Mouse (Mus musculus): ENCODE data around the gene Chka. TPM values are rescaled to one million over a fixed set of nuclear protein-coding genes. Genes with fewer than 3 reads are reported as not detected.

Gene Chka
- polyA plus RNA-seq (2015; fragmentation: Nextera tagmentation; extraction: Ambion mirVana): 64.6 and 66.6 TPM in 2 replicates

- no peaks in the 10 kb centered on the region for H3K9me3 ChIP-seq
- no peaks in the 10 kb centered on the region for H3K27me3 ChIP-seq
- no peaks in the 10 kb centered on the region for H3K36me3 ChIP-seq
- ATAC-seq (ENCODE audit: low FRiP score, low read depth): peak; percentile 99
- peak within 1 kb of the TSS; percentile 75 for H3K4me3 ChIP-seq
- H3K27ac ChIP-seq (replicated peaks): peak within 1 kb of the TSS; percentile 98
- H3K4me1 ChIP-seq (replicated peaks): peaks cover 42% of the 10 kb centered on the region
- under 1% methylated on average over 49 of the region's 54 CpGs for WGBS
- peak within 1 kb of the TSS; percentile 64 for H3K4me2 ChIP-seq
- peak within 1 kb of the TSS; percentile 82 for H3K9ac ChIP-seq
Measured at GRCm38 (mm10) chr19:3851502-3851962, at the start of gene Chka. Chka (plus strand) TSS chr19:3851773.

- Histone ChIP-seq H3K4me3 (no peak overlapping the region), H3K9ac (no peak overlapping the region), H3K27me3 (no peaks in the 10 kb centered on the region), H3K4me1 (replicated peaks) (no peaks in the 10 kb centered on the region), H3K9me3 (no peaks in the 10 kb centered on the region), H3K27ac (replicated peaks) (no peak overlapping the region), H3K36me3 (peaks cover 90% of the 10 kb centered on the region), H3K4me2 (no peak overlapping the region)
- WGBS: 94% methylated on average over 7 of the region's 7 CpGs
- no peak for ATAC-seq (ENCODE audit: low FRiP score, low read depth)
Measured at GRCm38 (mm10) chr19:3805526-3805925, 46.0 kb upstream of the Chka start.

DNA sequence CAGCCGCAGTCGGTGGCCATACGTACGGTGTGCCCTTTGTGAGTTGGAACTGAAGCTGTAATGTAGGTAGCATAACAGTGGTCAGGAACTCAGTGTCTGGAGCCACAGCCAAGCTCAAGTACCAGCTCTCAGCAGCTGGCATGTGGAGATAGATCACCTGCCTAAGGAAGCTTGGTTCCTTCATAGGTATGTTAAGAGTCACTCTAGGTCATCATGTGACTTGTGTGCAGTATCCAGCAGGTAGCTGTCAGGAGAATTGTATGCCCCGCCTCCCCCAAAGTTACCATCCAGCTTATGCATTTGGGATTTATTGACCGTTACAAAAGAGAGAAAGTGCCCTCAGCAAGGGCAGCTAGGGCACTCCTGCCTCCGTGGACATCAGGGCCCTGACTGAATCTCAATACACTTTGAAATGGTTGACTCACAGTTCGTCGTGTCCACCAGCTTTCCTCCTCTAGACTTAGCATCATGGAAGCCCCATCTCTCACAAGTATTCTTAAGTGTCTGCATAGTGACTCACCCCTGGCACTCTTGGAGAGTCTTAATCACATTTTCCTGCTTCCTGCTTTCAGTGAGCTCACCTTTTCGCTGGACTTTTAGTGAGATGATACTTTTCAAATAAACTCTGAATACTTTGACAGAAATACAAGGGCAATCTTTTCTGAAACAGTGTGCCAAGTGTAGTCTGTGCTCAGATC, 40.9 kb upstream of the Chka start:
- no peaks in the 10 kb centered on the region for H3K9me3 ChIP-seq
- ATAC-seq (ENCODE audit: low FRiP score, low read depth): no peak
- no peak overlapping the region for H3K27ac ChIP-seq (replicated peaks)
- no peak overlapping the region for H3K4me2 ChIP-seq
- H3K9ac ChIP-seq: no peak overlapping the region
- peaks cover 74% of the 10 kb centered on the region for H3K36me3 ChIP-seq
- no peaks in the 10 kb centered on the region for H3K4me1 ChIP-seq (replicated peaks)
- no peak overlapping the region for H3K4me3 ChIP-seq
- H3K27me3 ChIP-seq: no peaks in the 10 kb centered on the region
- 96% methylated on average over 10 of the region's 10 CpGs for WGBS

DNA sequence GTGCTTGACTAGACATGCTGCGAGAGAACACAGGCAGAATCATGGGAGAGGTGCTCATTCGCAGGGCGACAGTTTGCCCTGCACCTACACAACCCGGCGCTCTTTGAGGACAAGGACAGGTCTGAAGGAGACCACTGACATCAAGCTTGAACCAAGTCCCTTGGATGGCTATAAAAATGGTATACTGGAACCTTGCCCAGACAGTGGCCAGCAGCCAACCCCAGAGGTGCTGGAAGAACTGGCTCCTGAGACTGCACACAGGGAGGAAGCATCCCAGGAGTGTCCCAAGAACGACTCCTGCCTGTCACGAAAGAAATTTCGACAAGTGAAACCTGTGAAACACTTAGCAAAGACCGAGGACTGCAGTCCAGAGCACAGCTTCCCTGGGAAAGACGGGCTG, 37.1 kb upstream of the Chka start:
- H3K9me3 ChIP-seq: no peaks in the 10 kb centered on the region

GRCm38 (mm10) chr19:3815824-3816223, 35.7 kb upstream of the Chka start:
- Histone ChIP-seq H3K9me3 (no peaks in the 10 kb centered on the region), H3K27ac (replicated peaks) (no peak overlapping the region), H3K9ac (no peak overlapping the region), H3K27me3 (no peaks in the 10 kb centered on the region), H3K4me2 (no peak overlapping the region), H3K4me3 (no peak overlapping the region), H3K36me3 (peaks cover 40% of the 10 kb centered on the region), H3K4me1 (replicated peaks) (no peaks in the 10 kb centered on the region)
- ATAC-seq (ENCODE audit: low FRiP score, low read depth): no peak
- WGBS: 88% methylated on average over 12 of the region's 12 CpGs

More for the DNA sequence above, 37.1 kb upstream of the Chka start:
- no peak overlapping the region for H3K27ac ChIP-seq (replicated peaks)
- 88% methylated on average over 10 of the region's 10 CpGs for WGBS
- no peak overlapping the region for H3K4me2 ChIP-seq
- H3K4me1 ChIP-seq (replicated peaks): no peaks in the 10 kb centered on the region
- no peak for ATAC-seq (ENCODE audit: low FRiP score, low read depth)
- H3K9ac ChIP-seq: no peak overlapping the region
- H3K27me3 ChIP-seq: no peaks in the 10 kb centered on the region
- peaks cover 53% of the 10 kb centered on the region for H3K36me3 ChIP-seq
- H3K4me3 ChIP-seq: no peak overlapping the region

- Histone ChIP-seq H3K36me3 (peaks cover 32% of the 10 kb centered on the region), H3K9me3 (no peaks in the 10 kb centered on the region), H3K4me3 (no peak overlapping the region), H3K9ac (no peak overlapping the region), H3K4me2 (no peak overlapping the region), H3K4me1 (replicated peaks) (no peaks in the 10 kb centered on the region), H3K27me3 (no peaks in the 10 kb centered on the region), H3K27ac (replicated peaks) (no peak overlapping the region)
- WGBS: 75% methylated on average over 2 of the region's 2 CpGs
- ATAC-seq (ENCODE audit: low FRiP score, low read depth): no peak
Measured at GRCm38 (mm10) chr19:3819080-3819479, 32.5 kb upstream of the Chka start.

DNA sequence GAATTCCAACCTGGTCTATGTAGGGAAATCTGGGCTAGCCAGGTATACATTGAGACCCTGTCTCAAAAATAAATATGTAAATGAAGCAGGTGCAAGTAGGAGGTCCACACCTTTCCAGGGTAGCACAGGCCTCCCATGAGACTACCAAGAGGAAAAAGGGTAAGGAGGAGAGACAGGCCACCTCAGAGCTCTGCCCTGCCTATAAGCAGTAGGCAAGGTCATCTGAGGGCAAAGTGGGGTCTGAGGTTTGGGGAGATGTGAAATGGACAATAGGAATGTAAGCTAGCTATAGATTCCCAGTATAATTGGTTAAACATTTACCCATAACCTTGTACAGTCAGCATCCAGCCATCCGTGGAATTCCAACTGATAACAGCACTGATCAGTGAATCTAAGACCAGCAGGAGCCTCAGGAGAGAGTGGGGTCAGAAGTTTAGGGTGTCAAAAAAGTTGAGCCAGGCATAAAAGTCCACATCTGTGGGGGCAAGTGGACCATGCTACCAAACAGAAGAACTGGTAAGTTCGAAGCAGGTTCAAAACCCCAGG, 31.6 kb upstream of the Chka start:
- ATAC-seq (ENCODE audit: low FRiP score, low read depth): no peak
- Histone ChIP-seq H3K9me3 (no peaks in the 10 kb centered on the region), H3K4me2 (no peak overlapping the region), H3K36me3 (peaks cover 23% of the 10 kb centered on the region), H3K9ac (no peak overlapping the region), H3K27ac (replicated peaks) (no peak overlapping the region), H3K4me3 (no peak overlapping the region), H3K4me1 (replicated peaks) (no peaks in the 10 kb centered on the region), H3K27me3 (no peaks in the 10 kb centered on the region)
- WGBS: 92% methylated on average over 2 of the region's 2 CpGs

DNA sequence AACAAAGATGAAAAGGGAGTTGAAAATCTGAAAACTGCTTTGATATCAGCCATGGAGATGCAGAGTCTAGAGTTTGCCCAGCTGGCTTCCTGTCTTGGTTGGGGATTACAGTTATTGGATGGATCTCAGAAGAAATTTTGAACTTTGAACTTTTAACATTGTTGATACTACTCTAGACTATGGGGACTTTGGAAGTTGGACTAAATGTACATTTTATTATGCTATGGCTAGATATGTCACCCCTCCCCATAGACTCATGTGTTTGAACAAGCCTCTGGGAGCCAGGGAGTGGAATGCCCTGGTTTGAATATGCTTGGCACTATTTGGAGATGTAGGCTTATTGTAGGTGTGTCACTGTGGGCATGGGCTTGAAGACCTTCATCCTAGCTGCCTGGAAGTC, 26.5 kb upstream of the Chka start:
- H3K4me2 ChIP-seq: no peak overlapping the region
- no peaks in the 10 kb centered on the region for H3K4me1 ChIP-seq (replicated peaks)
- no peak overlapping the region for H3K9ac ChIP-seq
- no peak overlapping the region for H3K4me3 ChIP-seq
- no peaks in the 10 kb centered on the region for H3K9me3 ChIP-seq
- H3K27ac ChIP-seq (replicated peaks): no peak overlapping the region
- H3K36me3 ChIP-seq: no peaks in the 10 kb centered on the region
- no peak for ATAC-seq (ENCODE audit: low FRiP score, low read depth)
- no peaks in the 10 kb centered on the region for H3K27me3 ChIP-seq

DNA sequence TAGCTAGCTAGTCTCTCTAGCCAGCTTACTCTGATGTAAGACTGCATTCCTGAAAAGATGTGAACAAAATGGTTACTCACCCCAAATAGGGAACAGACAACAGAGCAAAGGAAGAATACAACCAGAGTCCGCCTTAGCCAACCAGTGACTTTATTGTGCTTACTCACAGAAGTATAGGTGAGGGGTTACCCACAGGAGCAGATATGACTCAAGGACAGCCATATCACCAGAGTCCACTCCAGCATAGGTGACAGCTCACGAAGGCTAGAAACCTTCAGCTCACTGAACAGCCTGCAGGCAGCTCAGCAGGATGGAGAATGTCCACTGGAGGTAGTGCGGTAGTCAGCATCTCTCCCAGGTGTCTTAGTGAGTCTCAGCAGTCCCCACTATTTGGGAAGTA, 21.7 kb upstream of the Chka start:
- H3K27ac ChIP-seq (replicated peaks): no peak overlapping the region
- H3K27me3 ChIP-seq: no peaks in the 10 kb centered on the region
- no peaks in the 10 kb centered on the region for H3K36me3 ChIP-seq
- no peaks in the 10 kb centered on the region for H3K9me3 ChIP-seq
- 84% methylated on average over 3 of the region's 3 CpGs for WGBS
- ATAC-seq (ENCODE audit: low FRiP score, low read depth): no peak
- no peak overlapping the region for H3K4me2 ChIP-seq
- H3K4me1 ChIP-seq (replicated peaks): no peaks in the 10 kb centered on the region
- H3K9ac ChIP-seq: no peak overlapping the region
- H3K4me3 ChIP-seq: no peak overlapping the region

- Histone ChIP-seq H3K4me3 (no peak overlapping the region), H3K9ac (no peak overlapping the region), H3K4me1 (replicated peaks) (no peaks in the 10 kb centered on the region), H3K36me3 (no peaks in the 10 kb centered on the region), H3K27me3 (no peaks in the 10 kb centered on the region), H3K9me3 (no peaks in the 10 kb centered on the region), H3K27ac (replicated peaks) (no peak overlapping the region), H3K4me2 (no peak overlapping the region)
- 53% methylated on average over 8 of the region's 8 CpGs for WGBS
- ATAC-seq (ENCODE audit: low FRiP score, low read depth): no peak
Measured at GRCm38 (mm10) chr19:3831716-3832115, 19.9 kb upstream of the Chka start.

GRCm38 (mm10) chr19:3832851-3833353, 18.7 kb upstream of the Chka start:
- H3K4me1 ChIP-seq (replicated peaks): no peaks in the 10 kb centered on the region
- H3K9me3 ChIP-seq: no peaks in the 10 kb centered on the region
- H3K4me3 ChIP-seq: no peak overlapping the region
- 63% methylated on average over 4 of the region's 4 CpGs for WGBS
- no peaks in the 10 kb centered on the region for H3K27me3 ChIP-seq
- H3K4me2 ChIP-seq: no peak overlapping the region
- 0 out of 2 replicates have a peak, but pooled peaks have one; percentile 27 for ATAC-seq (ENCODE audit: low FRiP score, low read depth)
- H3K9ac ChIP-seq: no peak overlapping the region
- no peaks in the 10 kb centered on the region for H3K36me3 ChIP-seq
- no peak overlapping the region for H3K27ac ChIP-seq (replicated peaks)

GRCm38 (mm10) chr19:3834301-3834700, 17.3 kb upstream of the Chka start:
- 86% methylated on average over 7 of the region's 7 CpGs for WGBS
- Histone ChIP-seq H3K4me1 (replicated peaks) (no peaks in the 10 kb centered on the region), H3K27me3 (no peaks in the 10 kb centered on the region), H3K4me2 (no peak overlapping the region), H3K27ac (replicated peaks) (no peak overlapping the region), H3K9me3 (no peaks in the 10 kb centered on the region), H3K36me3 (no peaks in the 10 kb centered on the region), H3K9ac (no peak overlapping the region), H3K4me3 (no peak overlapping the region)
- no peak for ATAC-seq (ENCODE audit: low FRiP score, low read depth)
